Mouse (Mus musculus): ENCODE measurements around the gene Ldlrad3.
A peak's percentile ranks its signal among the peaks of the same experiment; 100 is the strongest.

The Ldlrad3 gene

GRCm38 (mm10) chr2:102005377-102006007 is 180.7 kb downstream of the Ldlrad3 start:
- DNase-seq (ENCODE audit: extremely low read depth, insufficient read length, low spot score) = no peak

DNA sequence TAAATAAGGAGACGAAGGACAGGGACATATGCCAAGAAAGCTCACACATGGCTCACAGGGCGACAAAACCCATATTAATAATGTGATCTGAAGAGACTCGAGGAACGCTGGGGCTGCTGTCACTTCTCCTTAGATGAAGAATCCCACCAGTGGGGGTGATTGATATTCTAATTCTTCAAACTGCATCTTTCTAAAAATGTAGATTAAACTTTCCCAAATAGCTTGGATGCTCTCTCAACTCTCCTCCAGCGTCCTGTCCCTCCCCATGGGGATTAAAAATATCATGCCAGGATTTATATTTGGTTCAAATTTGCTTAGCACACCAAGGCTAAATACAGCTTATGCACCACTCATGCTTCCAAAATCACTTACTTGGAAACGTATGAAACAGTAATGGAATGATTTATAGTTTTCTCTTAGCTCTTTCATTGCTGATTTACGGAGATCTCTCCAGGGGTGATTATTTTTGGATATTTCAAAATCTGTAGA is 182.4 kb downstream of the Ldlrad3 start:
- DNase-seq (ENCODE audit: extremely low read depth, insufficient read length, low spot score) = no peak

DNA sequence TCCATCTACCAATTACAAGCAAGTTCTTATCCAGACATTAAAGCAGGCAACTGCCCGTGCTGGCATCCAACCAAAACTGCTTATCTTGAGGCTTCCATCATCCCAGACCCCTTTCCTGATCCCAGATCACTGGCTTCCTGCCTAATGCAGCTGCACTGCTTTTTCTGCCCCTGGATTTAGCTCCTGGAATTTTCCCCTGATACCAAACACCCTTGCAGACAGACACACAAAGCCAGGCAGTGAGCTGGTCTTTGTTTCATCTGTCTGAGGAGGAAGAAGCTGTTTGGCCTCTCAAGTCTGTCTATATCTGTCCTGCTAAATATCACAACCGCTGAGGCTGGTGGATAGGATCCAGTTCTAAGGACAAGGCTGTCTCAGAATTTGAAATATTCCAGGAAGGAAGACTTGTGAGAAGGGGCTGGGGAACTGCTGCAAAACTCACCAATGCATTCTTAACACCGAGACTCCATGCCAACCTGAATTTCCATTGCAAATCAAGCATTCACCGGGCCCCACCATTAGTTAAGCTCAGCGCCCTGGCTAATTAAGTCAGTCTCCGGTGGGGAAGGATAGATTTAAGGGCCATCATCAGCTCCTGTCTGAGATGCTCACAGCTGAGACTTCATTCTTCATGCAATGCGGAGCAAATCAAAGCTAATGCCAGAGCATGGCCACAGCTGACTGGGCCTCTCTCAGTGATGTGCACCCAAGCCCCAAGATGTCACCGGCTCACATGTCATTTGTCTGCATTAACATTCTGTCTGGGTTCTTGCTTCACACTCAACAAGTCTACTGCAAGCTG is 183.0 kb downstream of the Ldlrad3 start:
- no peak for DNase-seq (ENCODE audit: extremely low read depth, insufficient read length, low spot score)

DNA sequence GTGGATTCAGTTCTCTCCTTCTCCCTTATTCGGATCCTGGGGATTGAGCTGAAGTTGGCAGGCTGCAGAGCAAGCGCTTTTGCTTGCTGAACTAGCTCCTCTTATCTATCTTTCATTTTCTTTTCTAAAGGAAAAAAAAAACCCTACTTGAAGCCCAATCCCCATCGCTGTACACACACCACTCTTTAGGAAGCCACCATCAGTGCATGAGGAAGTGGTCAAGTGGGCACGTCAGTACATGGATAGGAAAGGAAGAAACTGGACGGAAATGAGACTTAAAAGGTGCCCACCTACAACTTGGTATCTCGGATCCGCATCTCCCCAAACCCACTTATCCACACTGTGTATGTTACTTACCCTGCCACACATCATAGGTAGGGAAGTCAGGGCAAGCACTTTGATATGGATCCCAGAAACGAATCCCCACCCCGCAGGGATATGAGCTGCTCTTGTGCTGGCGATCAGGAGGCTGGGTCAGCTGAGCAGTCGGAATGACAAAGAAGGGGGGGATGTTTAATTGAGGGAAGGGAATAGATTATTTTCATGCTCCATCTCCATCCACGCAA is 183.7 kb downstream of the Ldlrad3 start:
- no peak for DNase-seq (ENCODE audit: extremely low read depth, insufficient read length, low spot score)

- no peak for DNase-seq (ENCODE audit: extremely low read depth, insufficient read length, low spot score)
These were observed 184.5 kb downstream of the Ldlrad3 start for GRCm38 (mm10) chr2:102001661-102002060.

GRCm38 (mm10) chr2:101998911-101999572 is 187.1 kb downstream of the Ldlrad3 start:
- no peak for DNase-seq (ENCODE audit: extremely low read depth, insufficient read length, low spot score)

GRCm38 (mm10) chr2:101997013-101997412 is 189.2 kb downstream of the Ldlrad3 start:
- DNase-seq (ENCODE audit: extremely low read depth, insufficient read length, low spot score) = no peak

DNA sequence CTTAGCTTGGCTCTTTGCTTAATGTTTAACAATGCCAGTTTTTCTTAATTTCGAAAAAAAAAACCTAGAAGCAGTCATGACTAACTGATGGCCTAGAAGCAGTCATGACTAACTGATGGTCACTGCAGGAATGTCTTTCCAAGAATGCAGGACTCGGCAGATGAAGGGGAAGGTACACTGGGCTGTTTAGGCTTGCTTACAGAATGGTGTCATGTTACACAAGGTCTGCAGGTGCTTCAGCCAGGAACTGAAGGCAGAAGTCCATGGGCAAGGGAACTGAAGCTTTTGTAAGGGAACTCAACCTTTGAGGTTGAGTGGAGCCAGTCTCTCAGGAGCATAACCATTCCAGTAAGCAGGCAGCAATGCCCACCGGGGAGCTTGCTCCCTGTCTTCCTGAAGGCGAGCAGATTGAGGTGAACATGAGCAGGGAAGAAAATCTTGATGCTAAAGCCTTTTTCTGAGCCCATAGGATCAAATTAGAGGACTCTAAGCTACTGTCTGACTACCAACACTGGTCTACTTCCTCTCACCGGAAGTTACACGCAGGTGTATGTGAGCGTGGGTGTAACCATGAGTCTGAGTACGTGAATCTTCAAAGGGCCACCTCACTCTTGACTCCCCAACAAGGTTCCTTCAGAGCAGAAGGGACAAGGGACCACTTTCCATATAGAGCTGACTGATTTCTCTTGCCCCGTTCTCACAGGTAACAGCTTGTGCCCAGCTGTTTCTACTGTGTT is 193.4 kb downstream of the Ldlrad3 start:
- no peak for DNase-seq (ENCODE audit: extremely low read depth, insufficient read length, low spot score)

DNA sequence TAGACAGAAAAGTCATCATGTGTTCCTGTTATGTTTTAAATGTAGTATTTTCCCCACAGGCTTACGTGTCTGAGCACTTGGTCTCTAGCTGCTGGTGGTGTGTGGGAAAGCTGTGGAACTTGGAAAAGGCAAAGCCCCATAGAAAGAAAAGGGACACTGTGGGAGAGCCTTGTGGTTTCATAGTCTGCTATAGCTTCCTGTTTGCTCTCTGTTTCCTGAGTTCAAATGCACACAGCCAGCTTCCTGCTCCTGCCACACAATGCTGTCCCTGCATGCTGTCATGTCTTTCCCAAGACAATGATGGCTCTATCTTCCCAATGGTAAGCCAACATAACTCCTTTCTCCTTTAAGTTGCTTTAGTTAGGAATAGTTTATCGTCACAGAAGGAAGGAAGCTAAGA is 194.5 kb downstream of the Ldlrad3 start:
- no peak for DNase-seq (ENCODE audit: extremely low read depth, insufficient read length, low spot score)

GRCm38 (mm10) chr2:101986344-101987087 is 199.7 kb downstream of the Ldlrad3 start:
- DNase-seq (ENCODE audit: extremely low read depth, insufficient read length, low spot score) = peak; percentile 69

DNA sequence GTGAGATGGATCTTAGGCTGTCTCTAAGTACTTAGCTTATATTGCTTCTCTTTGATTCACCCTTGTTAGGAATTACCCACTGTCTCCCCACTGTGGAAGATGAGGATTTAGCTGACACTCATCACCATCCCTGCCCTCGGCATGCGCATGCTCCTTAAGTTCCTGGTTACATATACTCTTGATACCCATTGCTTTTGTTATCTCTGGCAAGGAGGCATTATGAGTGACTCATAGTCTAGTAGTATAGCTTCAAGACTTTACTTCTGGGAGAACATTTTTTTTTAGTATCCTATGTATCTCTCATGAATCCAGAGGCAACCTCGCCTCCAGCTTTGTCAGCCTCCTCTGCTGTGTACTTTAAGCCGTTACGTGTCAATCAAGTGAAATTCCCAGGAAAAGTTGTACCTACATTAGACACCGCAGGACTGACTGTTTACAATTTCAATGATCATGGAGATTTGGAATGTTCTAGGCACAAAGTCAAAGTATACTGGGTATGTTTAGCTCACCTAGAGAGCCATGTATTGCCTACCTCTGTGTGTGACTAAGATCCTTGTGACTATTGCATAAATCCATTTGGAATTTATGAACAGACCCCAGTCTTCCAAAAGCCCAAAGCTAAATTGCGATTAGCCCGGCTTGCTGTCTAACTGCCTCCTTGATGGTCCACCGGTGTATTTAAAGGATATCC is 202.2 kb downstream of the Ldlrad3 start:
- DNase-seq (ENCODE audit: extremely low read depth, insufficient read length, low spot score) = no peak

- no peak for DNase-seq (ENCODE audit: extremely low read depth, insufficient read length, low spot score)
These were observed 202.9 kb downstream of the Ldlrad3 start for GRCm38 (mm10) chr2:101983082-101983852.

DNA sequence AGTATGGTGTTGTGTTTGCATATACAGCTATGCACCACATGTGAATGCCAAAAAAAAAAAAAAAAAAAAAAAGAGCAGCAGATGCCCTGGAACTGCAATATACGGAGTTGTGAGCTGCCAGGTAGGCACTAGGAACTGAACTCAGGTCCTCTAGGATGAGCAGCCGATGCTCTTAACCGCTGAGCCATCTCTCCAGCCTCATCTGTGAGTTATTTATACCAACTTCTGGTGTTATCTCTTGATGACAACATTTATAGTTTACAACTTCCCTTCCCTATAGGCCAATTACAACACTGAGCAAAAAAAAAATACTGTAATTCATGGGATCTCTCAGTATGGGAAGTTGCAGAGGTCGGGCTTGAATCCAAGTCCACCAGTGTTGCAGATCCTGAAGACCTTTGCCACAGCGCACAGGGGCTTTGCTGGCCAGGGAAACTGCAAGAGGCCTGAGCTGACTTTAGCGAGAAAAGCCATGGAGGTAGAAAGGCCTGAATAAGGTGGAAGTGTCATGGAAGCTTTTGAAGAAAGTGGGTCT is 204.2 kb downstream of the Ldlrad3 start:
- no peak for DNase-seq (ENCODE audit: extremely low read depth, insufficient read length, low spot score)

DNA sequence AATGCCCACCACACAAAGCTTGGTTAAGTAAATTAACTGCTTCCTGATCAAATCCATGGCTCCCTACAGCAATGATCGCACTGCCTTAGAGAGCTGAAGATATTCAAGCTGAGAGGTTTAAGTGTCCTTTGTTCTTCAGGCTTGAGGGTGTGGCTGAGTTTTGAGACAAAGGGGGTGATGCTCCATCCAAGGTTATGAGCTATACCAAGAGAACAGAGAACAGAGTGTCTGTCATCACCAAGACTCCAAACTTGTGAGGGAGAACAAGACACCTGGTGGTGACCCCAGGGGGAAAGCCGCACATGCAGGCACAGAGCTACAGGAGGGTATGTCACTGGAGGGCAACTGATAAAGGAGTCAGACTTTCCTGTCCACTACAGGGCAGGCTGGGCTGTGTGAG is 205.0 kb downstream of the Ldlrad3 start:
- no peak for DNase-seq (ENCODE audit: extremely low read depth, insufficient read length, low spot score)

GRCm38 (mm10) chr2:101980456-101980947 is 205.7 kb downstream of the Ldlrad3 start:
- DNase-seq (ENCODE audit: extremely low read depth, insufficient read length, low spot score) = no peak

DNA sequence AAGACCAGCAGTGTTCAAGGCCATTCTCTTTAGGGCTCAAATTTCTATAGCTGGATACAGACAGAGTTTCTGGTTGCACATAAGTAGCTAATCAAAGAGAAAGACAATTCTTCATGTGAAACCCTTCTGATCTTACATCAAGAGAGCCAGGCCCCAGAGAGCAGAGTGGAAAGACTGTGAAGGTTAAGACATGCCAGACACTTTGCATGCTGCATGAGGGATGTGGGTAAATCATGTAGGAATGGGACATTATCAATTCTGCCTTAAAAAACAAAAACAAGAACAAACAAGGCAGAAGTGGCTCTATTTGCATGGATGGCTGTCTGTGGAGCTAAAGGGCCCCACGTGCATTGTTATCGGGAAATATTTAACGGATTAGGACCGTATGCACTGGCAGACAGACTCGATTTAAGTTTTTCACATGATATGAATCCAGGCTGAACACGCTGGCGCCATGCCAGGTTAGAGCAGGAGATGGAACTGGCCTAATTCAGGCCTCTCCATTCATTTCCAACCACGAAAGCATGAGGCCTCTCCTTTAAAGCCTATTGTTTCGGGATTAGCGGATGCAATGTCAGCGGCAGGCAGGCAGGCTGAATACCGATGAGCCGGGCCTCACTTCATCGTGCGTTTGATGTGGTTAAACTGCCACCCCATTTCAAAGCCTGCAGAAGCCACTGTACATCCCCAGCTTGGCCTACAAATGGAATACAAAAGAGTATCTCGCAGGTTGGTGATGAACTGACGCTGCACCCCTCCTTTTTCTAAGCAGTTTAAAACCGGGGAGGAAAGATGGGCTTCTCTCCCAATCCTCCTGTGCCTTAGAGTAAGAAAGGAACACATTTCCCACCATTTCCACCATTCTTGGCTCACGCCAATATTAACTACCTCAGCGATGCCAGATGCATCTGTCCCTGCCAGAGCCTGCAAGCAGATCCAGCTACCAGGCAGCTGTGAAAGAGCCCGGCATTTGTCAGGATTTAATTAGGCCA is 207.4 kb downstream of the Ldlrad3 start:
- DNase-seq (ENCODE audit: extremely low read depth, insufficient read length, low spot score) = no peak

Measured in 3134 (cell line).